Mouse (Mus musculus): ENCODE measurements around the gene Igf2. TPM values are rescaled to one million over a fixed set of nuclear protein-coding genes. Genes with fewer than 3 reads are reported as not detected.

The Igf2 gene
- total and polyA plus RNA-seq, 2 experiments from 2014 or later = 1,040 to 1,317 TPM

- no peak overlapping the region for H3K4me2 ChIP-seq (ENCODE audit: low read depth, low read length)
- 93% methylated on average over 2 of the region's 2 CpGs for WGBS
- no peaks in the 10 kb centered on the region for H3K27me3 ChIP-seq (ENCODE audit: control insufficient read depth, insufficient read depth, low read length)
- no peak overlapping the region for H3K27ac ChIP-seq (ENCODE audit: low read depth)
- H3K9ac ChIP-seq (replicated peaks; ENCODE audit: low read depth, low read length) = no peak overlapping the region
- no peak overlapping the region for H3K4me3 ChIP-seq (ENCODE audit: low read depth, low read length)
- no peaks in the 10 kb centered on the region; the same call in 1 of the 2 replicates for H3K4me1 ChIP-seq (ENCODE audit: control insufficient read depth, insufficient read depth)
- DNase-seq (ENCODE audit: low spot score) (no peak), ATAC-seq (ENCODE audit: insufficient read depth, low read depth) (no peak)
- TF ChIP-seq EP300 (IDR thresholded peaks at IDR 0.05; ENCODE audit: low read depth) = no peak
- TF ChIP-seq CTCF (IDR thresholded peaks at IDR 0.05; ENCODE audit: low read depth) = no peak
- no peaks in the 10 kb centered on the region for H3K36me3 ChIP-seq (replicated peaks; ENCODE audit: control insufficient read depth, insufficient read depth, low read length)
- H3K9me3 ChIP-seq (replicated peaks; ENCODE audit: control insufficient read depth, low read length) = no peaks in the 10 kb centered on the region
Observed at GRCm38 (mm10) chr7:142600921-142601320, 65.7 kb downstream of the Igf2 start.

MicroRNA genes within 50 kb of the gene (microRNA counts, 519-probe panel; counts per million panel counts)
- 2,535 counts per million, percentile 28 among the panel's probes with 10 or more counts for microRNA mmu-miR-483

Small RNAs within 50 kb of the gene (microRNA-seq; reads per million reads assigned to microRNA genes)
- gene Mir483 = 2,823 reads per million, percentile 89 among the genes with 10 or more reads in this experiment

Other genes starting within 250 kb of the Igf2 start
- 18.0 TPM in 1 of 2 replicates, not detected in the other for gene Syt8, start 232.0 kb downstream of the Igf2 start, total RNA-seq (2014; rRNA removed; ENCODE audit: low replicate concordance)
- gene Syt8, start 232.0 kb downstream of the Igf2 start, polyA plus RNA-seq (2015; fragmentation: Nextera tagmentation; extraction: Ambion mirVana) = 0.10 TPM in 1 of 2 replicates, not detected in the other
- not detected in 2 replicates for gene Tnni2, start 225.0 kb downstream of the Igf2 start, total RNA-seq (2014; rRNA removed; ENCODE audit: low replicate concordance)
- 8.9 and 9.9 TPM in 2 replicates for gene Tnni2, start 225.0 kb downstream of the Igf2 start, polyA plus RNA-seq (2015; fragmentation: Nextera tagmentation; extraction: Ambion mirVana)
- 20.8 and 84.4 TPM in 2 replicates for gene Lsp1, start 206.0 kb downstream of the Igf2 start, total RNA-seq (2014; rRNA removed; ENCODE audit: low replicate concordance)
- 47.7 and 53.1 TPM in 2 replicates for gene Lsp1, start 206.0 kb downstream of the Igf2 start, polyA plus RNA-seq (2015; fragmentation: Nextera tagmentation; extraction: Ambion mirVana)
- 0.73 and 11.0 TPM in 2 replicates for gene Tnnt3, start 168.0 kb downstream of the Igf2 start, total RNA-seq (2014; rRNA removed; ENCODE audit: low replicate concordance)
- 2.5 and 3.2 TPM in 2 replicates for gene Tnnt3, start 168.0 kb downstream of the Igf2 start, polyA plus RNA-seq (2015; fragmentation: Nextera tagmentation; extraction: Ambion mirVana)
- 87.2 and 90.9 TPM in 2 replicates for gene Mrpl23, start 134.1 kb downstream of the Igf2 start, total RNA-seq (2014; rRNA removed; ENCODE audit: low replicate concordance)
- gene Mrpl23, start 134.1 kb downstream of the Igf2 start, polyA plus RNA-seq (2015; fragmentation: Nextera tagmentation; extraction: Ambion mirVana) = 14.9 TPM in 2 replicates
- not detected in 2 replicates for gene Gm49394, start 3.1 kb upstream of the Igf2 start, total RNA-seq (2014; rRNA removed; ENCODE audit: low replicate concordance)
- not detected in 2 replicates for gene Gm49394, start 3.1 kb upstream of the Igf2 start, polyA plus RNA-seq (2015; fragmentation: Nextera tagmentation; extraction: Ambion mirVana)
- not detected in 2 replicates for gene Ins2, start 76.6 kb upstream of the Igf2 start, total RNA-seq (2014; rRNA removed; ENCODE audit: low replicate concordance)
- gene Ins2, start 76.6 kb upstream of the Igf2 start, polyA plus RNA-seq (2015; fragmentation: Nextera tagmentation; extraction: Ambion mirVana) = 0.85 TPM in 1 of 2 replicates, not detected in the other